Mouse (Mus musculus): ENCODE results near the gene Sstr2.

Gene Sstr2

DNA sequence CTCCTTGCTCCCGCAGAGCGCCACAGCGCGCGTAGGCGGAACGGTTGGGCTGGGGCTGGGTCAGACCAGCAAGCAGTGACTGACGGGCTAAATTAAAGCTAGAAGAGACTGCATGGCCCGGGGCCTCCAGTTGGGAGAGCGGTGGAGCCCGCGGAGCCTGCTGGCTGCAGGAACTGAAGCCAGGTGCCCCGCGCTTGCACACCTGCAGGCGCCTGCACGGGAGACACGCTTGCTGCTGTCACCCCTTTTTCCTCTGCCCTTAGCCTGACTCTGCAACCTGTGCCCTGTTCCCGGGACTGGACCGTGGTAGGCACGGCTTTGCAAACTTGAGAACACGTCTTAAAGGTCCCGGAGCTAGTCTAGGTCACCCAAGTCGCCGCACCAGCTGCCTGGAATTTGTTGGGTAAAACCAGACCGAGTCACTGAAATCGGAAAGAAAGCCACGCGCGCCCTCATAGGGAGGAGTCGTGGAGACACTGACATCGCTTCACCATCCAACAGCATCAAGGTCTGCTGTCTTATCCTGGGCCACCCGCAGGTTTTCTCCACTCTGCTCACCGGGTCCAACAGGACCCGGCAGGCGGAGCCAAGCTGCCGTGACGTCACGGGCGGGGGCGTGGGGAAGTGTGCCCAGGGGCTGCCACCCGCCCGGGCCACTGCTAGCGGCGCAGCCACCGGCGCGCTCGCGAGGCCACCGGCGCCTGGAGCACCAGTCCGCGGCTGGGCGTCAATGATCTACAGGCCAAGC is at the start of gene Sstr2:
Gene Sstr2 (plus strand): TSS at position 671 of the 748 bp plus-strand sequence.
- in situ Hi-C loops (cut with MboI; ENCODE audit: low sequenced_read_pairs) = no loop called here

DNA sequence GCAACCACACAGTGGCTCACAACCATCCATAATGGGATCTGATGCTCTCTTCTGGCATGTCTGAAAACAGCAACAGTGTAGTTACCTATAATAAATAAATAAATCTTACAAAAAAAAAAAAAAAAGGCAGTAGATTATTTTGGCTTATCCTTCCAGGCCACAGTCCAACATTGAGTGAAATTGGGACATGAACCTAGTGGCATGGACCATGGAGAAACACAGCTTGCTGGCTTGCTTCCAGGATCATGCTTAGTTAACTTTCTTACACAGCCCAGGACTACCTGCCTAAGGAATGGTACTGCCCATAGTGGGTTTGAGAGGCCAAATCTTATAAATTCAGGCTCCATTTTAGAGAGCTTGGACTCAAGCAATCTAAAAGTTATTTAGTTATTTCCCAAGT is 47.5 kb upstream of the Sstr2 start:
- in situ Hi-C loops (cut with MboI; ENCODE audit: low sequenced_read_pairs) = no loop called here

DNA sequence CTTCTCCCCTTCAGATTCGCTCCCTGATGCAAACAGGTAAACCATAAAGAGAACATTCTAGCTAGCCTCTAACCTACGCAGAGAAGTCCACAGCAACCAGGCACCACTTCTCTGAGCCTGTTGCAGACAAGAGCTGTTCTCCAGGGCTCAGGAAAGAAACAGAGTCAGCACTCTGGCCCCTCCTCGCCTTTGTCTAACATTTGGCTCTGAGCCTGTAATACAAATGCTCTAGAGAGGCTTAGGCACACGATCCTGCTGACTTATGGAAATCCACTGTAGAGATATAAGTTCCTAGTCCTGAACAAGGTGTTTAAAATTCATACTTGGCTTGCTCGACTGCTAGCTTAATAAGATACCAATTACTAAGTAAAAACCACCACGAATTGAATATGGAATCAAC is 46.5 kb upstream of the Sstr2 start:
- in situ Hi-C loops (cut with MboI; ENCODE audit: low sequenced_read_pairs) = no loop called here

DNA sequence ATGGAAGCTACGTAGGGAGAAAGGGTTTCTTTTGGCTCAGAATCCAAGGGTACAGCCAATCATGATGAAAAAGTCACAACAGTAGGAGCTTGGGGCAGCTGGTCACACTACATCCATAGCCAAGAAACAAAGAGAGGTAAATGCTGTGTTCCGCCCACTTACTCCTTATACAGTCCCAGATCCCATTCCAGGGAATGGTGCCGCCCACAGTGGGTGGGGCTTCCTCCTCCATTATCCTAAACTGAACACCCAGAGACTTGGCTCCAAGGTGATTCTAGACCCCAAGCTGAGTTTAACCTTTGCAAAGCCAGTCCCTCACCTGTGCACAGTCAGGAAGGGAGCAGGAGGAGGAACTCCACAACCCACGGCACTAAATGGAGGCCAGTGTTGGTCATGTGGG is 41.9 kb upstream of the Sstr2 start:
- in situ Hi-C loops (cut with MboI; ENCODE audit: low sequenced_read_pairs) = no loop called here

DNA sequence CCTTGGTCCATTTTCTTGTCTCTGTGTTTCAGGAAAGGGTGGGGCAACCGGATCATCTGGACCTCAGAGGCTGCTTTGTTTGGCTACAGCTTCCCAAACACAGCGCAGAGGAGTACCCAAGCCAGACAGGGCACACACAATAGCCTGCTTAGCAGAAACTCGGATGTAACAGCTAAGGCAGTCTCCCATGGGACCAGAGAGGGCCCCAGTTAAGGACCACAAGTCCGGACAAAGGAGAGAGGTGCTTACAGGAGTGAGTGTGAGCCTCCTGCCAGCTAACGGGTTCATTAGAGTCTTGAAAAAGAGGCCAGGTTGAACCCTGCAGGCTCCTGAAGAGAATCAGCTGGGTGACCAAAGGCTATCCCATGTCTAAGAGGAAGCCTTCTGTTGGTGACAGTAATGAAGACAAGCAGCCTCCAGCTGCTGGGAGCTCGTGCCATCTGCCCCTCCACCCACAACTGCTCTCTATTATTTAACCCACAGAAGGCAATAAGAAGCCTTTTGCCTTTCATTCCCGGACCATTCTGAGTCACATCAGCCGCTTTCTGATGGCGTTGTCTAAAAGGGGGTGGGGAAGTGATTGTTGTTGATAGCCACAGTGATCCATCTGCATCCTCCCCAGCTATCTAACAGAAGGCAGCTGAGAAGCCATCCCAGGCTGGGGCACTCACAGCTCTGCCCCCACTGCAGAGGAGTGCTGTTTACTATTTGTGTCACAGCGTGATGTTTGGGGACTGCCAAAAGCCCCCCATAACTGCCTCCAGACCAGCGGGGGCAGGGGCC is 35.1 kb upstream of the Sstr2 start:
- in situ Hi-C loops (cut with MboI; ENCODE audit: low sequenced_read_pairs) = no loop called here

DNA sequence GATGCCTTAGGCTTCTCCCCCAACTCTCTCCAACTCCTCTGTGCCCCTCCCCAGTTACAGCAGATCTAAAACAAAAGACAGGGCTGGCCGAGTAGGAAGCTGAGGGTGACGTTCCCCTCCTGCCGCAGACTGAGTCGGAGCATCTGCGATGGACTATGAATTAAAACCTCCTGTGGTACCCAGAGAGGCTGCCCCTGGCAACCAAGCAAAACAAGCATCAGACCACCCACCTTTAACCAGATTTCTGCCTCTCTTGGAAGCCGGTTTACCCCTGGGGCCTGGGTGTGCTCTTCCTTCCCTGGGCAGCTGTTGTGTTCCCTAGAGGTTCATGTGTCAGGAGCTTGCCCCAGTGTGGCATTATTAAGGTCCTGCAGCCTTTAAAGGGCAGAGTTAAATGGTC is 32.7 kb upstream of the Sstr2 start:
- in situ Hi-C loops (cut with MboI; ENCODE audit: low sequenced_read_pairs) = no loop called here

DNA sequence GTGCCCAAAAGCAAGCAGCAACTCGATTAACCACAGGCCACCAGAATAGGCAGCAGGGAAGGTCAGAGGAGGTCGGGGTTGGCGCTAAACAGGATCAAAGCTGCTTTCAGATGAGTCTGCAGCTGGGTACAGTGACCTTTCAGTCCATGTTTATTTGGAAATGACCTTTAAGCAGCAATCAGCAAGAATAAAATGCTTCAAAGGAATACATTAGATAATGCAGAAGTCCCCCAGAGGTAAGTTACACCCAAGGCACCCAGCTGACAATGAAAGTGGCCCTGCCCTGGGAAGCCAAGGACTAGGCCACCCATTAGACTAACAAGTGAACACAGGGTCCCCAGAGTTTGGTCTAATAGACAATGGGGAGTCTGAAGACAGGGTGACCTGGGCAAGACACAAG is 30.2 kb upstream of the Sstr2 start:
- in situ Hi-C loops (cut with MboI; ENCODE audit: low sequenced_read_pairs) = no loop called here

DNA sequence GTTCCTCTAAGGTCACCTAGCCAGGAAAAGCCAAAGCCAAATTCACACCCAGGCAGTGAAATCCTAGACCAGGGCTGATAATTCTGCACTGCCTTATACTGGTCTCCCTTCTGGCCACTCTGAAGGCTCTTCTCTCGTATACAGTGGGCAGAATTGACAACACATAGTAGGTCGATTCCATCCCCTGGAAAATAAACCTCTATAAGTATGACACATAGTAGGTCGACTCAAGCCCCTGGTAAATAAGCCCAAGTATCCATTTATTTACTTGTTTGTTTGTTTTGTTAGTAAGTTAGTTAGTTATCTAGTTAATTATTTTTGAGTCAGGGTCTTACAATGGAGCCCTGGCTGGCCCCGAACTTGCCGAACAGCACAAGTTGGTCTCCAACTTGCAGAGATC is 24.0 kb upstream of the Sstr2 start:
- in situ Hi-C loops (cut with MboI; ENCODE audit: low sequenced_read_pairs) = no loop called here

DNA sequence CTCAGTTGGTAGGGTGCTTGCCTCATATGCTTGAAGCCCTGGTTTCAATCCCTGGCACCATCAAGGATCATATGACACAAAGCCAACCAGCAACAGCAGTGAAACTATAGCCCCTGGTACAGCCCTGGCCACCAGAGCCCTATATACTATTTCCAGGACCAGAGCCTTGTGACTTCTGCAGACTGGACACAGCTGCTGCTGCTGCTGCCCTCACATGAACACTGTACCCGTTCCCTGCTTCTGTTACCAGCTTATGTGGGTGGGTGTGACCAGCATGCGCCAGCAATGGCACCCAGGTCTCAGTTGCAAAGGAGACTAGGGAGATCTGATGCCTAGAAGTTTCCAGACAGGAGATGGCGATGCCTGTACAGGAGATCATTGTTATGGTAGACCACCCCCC is 21.5 kb upstream of the Sstr2 start:
- in situ Hi-C loops (cut with MboI; ENCODE audit: low sequenced_read_pairs) = no loop called here

DNA sequence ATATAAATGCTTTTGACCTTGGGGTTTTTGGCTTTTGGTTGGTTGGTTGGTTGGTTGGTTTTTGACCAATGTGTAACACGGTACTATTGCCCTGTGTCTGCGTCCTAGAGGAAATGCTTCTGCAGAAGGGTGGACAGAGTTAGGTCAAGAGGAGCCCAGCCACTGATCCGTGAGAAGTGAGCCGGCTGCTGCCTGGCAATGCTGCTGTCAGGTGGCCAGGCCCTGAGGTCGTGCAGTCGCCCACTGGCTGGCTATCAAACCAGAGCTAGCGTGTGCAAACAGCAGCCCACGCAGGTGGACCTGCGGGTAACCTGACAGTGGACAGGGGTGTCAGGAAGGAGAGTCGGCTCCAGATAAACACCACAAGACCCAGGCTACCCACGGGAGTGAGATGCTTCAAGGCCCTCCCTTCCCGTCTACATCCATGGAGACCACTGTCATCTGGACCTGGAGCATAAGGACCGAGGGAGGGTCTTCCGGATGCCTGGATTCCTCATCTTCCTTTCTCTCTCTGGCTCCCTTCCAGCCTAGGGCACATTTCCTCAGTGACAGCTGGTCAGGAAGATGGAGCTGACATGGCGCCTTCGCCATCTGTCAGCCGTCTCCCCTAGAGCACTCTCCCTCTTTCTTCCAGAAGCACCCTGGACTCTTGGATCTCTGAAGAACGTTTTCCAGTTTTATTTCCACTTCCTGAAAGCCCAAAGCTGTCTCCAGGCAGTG is 18.5 kb upstream of the Sstr2 start:
- in situ Hi-C loops (cut with MboI; ENCODE audit: low sequenced_read_pairs) = no loop called here

DNA sequence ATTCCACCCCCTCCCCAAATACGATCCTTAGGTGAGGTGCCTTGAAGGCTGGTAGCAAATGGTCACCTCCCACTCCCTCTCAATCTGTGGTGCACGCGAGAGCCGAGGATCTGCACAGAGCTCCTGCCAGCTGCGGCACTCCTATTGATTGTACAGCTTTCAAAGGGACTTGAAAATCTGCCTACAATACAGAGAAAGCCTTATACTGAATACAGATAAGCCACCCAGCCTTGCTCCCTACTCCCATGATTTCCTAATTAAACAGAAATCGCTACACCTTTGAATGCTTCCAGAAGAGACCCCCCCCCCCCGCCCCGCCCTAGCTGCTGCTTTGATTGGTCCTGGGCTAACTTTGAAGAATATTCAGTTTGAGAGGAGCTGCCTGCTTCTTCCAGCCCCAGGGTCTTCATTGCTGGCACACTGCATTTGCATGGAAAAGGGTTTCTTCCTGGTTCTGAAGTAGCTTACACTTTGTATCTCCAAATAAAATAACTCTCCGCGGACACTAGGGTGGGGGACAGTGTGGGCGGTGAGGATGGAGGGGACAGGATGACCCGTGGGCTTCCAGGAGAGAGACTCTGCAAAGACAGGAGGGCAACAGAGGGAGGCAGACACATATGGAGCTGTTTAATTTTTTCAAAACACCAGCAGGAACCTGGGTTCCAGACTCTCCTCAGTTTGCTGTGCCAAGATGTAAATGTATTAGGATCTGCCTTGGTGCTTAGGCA is 17.4 kb upstream of the Sstr2 start:
- in situ Hi-C loops (cut with MboI; ENCODE audit: low sequenced_read_pairs) = no loop called here

DNA sequence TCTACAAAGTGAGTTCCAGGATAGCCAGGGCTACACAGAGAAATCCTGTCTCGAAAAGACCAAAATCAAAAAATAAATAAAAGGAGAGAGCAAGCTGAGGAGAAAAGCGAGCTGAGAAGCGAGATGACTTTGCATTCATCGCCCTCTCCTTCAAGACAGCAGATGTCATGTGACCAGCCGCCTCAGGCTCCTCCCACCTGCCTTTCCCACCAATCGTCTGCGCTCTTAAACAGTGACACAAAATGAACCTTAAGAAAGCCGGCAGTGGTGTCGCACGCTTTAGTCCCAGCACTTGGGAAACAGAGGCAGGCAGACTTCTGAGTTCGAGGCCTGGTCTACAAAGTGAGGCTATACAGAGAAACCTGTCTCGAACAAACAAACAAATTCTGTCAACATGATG is 11.6 kb upstream of the Sstr2 start:
- in situ Hi-C loops (cut with MboI; ENCODE audit: low sequenced_read_pairs) = no loop called here

DNA sequence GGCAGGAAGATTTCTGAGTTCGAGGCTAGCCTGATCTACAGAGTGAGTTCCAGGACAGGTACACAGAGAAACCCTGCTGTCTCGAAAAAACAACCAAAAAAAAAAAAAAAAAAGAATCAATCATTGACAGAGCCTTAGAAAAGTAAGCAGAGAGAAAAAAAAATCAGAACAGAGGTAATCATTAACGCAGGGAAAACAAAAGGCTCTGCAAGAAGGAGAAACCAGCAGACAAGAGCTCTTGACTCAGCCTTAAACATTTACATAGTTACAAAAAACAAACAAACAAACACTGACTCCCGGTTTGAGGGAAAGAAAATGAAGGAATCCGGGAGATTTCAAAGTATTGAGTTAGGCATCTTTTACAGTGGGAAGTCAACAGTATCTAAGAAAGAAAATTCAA is 9.6 kb upstream of the Sstr2 start:
- in situ Hi-C loops (cut with MboI; ENCODE audit: low sequenced_read_pairs) = no loop called here

DNA sequence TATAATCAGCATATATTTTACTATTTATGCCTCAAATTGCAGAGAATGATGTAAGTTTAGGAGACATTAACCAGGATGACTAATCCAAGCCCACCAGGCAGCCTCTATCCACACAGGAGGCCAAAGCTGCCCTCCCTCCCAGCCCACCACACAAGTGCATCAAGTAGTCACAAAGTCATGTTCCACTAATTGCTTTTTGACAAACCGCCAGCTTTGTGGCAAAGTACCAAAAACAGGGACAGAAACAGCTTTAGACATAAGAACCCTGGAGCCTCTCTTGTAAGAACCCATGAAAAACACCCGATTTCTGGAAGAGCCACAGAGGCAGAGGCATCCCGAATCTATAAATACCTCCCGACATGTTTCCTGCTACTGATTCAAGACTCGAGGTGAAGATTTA is 8.9 kb upstream of the Sstr2 start:
- in situ Hi-C loops (cut with MboI; ENCODE audit: low sequenced_read_pairs) = no loop called here

DNA sequence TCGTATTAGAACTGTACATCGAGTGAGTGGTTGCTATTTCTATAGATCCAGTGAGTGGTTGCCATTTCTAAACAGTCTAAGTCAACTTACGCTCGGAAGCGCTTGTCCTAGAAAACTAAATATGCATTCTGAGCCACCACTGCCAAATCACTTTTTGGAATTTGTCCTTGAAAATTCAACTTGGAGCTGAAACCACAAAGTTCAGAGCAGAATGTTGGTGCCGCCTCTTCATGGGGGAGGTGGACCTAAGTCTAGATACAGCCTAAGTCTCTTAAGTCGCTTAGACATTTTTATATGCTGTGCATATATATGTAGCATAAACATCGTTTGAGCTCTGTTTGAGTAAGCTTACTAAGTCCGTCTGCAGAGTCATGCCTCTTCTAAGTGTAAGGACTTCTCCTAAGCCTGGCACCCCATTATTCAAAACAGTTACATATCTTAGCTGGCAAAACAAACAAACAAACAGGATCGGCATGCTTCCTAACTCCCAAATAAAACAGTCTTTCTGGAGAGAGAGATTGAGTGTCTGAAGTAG is 8.0 kb upstream of the Sstr2 start:
- in situ Hi-C loops (cut with MboI; ENCODE audit: low sequenced_read_pairs) = no loop called here

DNA sequence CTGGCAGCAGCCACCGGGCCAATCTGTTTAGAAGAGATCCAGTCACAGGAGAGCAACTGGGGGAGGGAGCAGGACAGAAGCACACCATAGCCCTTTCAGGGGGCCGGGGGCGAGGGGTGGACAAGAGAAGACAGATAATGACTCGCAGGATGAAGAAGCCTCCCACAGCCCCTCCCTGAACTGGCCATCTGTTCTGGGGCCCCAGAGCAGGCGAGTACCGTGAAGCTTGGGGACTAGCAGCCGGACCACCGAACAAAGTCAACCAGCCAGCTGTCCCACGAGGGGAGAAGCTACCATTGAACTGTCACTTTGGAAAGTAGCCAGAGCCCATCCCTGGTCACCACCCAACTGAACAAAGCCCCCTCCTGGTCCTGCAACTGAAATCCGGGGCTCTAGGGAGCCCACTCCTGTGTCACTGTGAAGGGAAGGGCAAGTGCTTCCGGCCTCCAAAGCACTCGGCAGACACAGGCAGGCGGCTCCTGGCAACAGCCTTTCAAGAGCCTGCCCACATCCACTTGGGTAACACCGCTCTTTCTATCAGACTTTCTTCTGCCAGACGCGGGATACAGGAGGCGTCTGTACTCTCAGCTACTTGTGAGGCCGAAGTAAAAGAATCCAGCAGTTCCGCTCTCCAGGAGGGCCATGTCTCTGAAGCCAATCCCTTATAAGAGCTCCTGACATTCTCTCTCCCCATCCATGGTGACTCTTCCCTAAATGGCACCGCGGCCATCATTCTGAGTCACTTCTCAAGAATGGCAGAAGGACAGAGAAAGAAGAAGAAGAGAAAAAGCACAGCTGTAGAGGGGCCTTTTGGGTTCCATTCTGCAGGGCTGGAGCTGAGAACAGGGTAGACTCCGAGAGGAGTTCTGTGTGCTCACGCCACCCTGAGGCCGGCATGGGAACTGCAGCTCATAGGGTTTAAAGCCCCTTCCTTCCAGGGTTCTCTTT is 7.2 kb upstream of the Sstr2 start:
- in situ Hi-C loops (cut with MboI; ENCODE audit: low sequenced_read_pairs) = no loop called here

DNA sequence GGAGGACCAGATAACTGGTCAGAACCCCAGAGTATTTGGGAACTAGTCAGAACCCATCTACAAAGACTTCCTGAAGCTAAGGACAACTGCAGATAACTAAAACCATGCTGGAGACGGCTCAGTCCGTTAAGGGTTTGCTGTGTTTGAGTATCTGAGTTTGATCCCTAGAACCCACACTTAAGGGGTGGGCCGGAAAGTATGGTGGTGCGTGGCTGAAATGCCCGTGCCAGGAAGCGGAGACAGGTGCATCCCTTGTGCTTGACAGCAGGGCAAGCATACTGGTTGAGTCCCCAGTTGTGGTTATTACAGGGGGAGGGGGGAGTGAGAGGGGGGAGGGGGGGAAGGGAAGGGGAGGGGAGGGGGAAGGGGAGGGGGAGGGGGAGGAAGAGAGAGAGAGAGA is 4.7 kb upstream of the Sstr2 start:
- in situ Hi-C loops (cut with MboI; ENCODE audit: low sequenced_read_pairs) = no loop called here

DNA sequence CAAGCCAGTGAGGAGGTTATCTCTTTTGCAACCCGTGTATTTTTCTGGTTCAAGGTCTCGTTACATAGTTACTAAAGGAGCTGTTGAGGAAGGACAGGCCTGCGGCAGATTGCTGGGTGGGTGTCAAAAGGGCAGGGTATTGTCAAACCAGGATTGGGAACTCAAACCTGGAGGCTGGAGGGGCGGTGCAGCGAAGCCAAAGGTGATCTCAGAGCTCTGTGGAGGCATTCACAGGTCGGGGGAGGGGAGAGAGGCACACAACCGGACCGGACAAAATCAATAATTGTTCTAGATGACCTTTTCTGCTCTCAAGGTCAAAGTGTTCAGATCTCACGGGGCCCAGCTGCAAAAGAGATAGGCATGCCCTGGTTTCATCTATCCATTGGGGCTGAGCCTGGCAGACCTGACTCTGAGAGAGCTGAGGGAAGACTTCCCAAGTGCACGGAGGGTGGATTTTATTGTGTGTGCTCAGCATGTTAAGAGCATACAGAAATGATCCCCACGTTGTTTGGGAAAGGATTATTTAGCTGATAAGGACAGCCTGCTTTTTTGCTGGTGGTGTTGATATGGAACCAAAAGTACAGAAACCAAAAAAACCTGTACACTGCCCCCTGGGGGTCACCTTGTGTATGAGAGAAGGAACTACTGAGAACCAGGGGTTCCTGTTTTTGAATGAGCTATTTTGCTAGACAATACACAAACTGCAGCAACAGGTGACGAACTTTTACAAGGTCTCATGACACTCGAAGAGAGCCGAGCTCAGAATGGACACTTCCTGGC is 1.8 kb upstream of the Sstr2 start:
- in situ Hi-C loops (cut with MboI; ENCODE audit: low sequenced_read_pairs) = no loop called here

DNA sequence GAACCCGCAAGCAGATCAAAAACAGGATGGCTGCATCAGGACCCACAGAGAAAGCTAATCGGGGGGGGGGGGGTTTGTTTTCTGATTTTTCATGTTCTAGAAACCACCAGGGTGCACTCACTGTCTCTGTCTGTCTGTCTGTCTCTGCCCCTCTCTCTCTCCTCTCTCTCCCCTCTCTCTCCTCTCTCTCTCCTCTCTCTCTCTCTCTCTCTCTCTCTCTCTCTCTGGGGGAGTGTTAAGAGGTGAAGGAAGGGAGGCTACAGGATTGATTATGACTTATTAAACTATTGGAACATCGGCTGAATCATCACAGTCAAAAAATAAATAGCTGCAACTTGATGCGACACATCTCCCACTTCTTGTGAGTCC is 855 bp upstream of the Sstr2 start:
- in situ Hi-C loops (cut with MboI; ENCODE audit: low sequenced_read_pairs) = no loop called here
